Mouse (Mus musculus): Measurements from ENCODE around the gene Tacr2.

DNA sequence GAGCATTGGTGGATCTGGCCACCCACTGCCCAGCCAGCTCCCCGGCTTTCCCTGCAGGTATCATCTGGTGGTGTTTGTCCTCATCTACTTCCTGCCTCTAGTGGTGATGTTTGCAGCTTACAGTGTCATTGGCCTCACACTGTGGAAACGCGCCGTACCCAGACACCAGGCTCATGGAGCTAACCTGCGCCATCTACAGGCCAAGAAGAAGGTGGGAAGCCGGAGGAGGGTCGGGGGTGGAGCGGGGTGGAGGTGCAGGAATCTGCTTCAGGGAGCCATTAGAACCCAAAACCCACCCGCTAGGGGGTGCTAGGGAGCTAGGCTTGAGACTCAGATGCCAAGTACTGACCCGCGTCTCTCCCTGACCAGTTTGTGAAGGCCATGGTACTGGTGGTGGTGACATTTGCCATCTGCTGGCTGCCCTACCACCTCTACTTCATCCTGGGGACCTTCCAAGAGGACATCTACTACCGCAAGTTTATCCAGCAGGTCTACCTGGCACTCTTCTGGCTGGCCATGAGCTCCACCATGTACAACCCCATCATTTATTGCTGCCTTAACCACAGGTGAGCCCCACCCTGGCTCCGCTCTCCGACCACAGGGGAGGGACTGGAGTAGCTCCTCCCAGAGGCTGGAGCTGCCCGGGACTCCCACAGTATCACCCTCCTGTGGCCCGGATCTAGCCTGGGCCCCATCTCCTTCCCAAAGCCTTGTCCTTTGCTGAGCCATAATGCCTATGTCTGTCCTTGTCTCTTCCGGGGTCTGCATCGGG, 9.1 kb downstream of the Tacr2 start:
- no peak for TF ChIP-seq EP300 (IDR thresholded peaks at IDR 0.05)
- TF ChIP-seq CTCF (IDR thresholded peaks at IDR 0.05): peak; percentile 84

All from lung, postnatal 0 days (tissue).